Mouse (Mus musculus) small intestine, adult 2 months (tissue): Measurements from ENCODE around the gene Adam6b.

Experiments used
- CTCF ChIP-seq: fragments of 200-500 bp; IDR thresholded peaks from 2 replicates; pipeline ENCODE4 v1.5.1; 2012; ENCODE audit warnings: low read depth, mild to moderate bottlenecking, control low read depth, inconsistent platforms, low read length, moderate library complexity, mixed read lengths; ENCODE audit not compliant: insufficient replicate concordance, insufficient read length; ENCODE audit errors: extremely low read depth
- POLR2A ChIP-seq: fragments of 200-500 bp; IDR thresholded peaks from 2 replicates; pipeline ENCODE4 v1.6.1; 2012; ENCODE audit warnings: low read depth, mild to moderate bottlenecking, control low read depth, inconsistent platforms, low read length, moderate library complexity

DNA sequence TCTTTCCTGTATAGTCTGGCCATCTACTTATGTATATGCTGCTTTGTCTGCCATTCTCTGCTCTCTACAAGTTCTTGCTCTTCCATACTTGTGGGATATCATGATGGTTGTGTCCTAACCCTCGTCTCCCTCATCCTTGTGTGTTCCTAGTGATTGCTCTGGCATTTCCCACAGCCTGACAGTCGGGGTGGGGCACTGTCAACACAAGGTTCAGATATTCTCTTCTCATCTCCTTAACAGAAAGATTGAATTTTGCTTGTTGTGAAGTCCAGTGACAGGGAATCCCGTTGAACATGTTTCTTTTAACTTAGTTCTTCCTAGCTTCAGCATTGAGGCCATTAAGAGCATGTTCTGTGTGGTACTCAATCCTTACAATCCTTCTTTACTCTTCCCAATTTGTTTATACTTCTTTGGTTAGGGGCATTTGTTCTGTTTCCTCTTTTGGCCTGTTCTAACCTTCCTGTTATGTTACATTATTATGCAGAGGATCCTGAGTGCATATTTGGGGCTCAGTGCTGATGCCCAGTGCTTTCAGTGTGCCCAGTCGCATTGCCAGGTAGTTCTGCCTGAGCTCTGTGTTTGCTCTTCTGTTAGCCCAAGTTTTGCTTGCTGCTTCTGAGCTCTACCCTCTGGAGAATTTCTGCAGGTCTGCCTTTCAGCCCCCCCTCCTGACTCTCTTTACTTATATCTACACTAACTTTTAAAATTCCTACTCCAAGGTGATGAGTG is 6.5 kb upstream of the Adam6b start:
- TF ChIP-seq CTCF (no peak), POLR2A (no peak)
